Mouse (Mus musculus) embryo, embryonic 11 days (tissue): ENCODE results near the gene Prdm16.

Source experiments
- DNase-seq: peaks from one replicate; pipeline ENCODE4 v3.0.0-alpha.2; 2015

The Prdm16 gene

DNA sequence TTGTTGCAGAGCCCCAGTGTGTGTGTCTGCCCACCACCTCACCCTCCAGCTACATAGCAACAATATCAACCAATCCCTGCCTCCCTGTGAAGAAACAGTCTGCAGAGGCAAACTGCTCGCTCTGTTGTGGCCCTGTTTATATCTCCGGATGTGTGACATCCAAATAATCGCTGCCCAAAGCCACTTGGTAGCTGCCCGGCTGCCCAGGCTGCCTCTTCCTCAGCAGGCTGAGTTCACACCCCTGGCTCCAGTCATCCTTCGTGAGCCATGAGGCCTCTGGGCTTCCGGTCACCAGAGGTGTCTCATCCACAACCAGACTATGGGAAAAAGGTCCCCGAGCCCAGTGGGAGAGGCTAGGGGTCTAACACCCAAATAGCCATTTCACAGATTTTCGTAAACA, 164.1 kb downstream of the Prdm16 start:
- DNase-seq: peak; percentile 61

DNA sequence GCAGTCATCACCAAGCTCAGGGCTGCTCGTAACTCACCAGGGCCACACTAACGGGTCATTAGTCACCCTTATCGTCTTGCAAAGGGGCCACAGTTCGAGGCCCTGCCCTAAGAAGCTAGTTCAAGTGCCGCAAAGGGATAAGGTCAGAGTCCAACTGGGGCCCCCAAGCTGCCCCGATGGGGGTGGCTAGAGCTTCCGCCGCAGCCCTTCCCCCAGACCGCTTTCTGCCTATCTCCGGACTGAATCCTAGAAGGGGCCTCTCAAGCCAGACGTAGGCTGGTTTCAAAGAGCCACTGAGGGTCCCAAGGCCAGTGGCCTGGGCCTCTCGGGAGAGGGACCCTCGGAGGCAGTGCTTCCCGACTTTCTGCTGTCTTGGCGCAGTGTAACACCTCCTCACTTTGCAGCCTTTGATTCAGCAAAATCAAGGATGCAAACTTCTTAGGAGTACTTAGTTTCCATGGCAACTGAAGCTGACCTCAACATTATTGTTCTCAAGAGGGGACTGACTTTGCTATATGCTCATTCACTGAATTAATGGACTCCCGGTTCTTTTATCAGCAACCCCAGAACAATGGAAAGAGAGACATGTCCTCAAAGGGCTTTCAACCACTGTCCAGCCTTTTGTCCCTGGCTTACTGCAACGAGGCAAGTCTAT, 165.1 kb downstream of the Prdm16 start:
- peak; percentile 82 for DNase-seq

DNA sequence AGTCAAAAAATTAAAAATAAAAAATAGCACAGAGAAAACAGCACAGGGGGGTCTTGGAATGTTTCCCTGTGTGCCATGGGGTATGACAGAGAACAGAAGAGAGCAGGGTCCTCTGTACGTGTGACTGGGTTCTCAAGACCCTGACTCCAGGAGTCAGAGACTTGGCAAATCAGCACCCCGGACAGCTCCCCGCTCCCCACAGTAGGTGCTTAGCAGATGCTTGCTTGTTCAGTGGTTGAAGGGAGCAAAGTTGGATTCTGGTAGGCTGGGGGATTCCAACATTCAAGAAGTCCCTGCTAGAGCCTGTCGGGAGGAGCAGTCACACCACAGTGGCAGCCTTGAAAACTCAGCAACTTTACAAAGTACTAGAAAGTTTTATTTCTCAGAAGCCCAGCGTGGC, 170.4 kb downstream of the Prdm16 start:
- peak; percentile 71 for DNase-seq

DNA sequence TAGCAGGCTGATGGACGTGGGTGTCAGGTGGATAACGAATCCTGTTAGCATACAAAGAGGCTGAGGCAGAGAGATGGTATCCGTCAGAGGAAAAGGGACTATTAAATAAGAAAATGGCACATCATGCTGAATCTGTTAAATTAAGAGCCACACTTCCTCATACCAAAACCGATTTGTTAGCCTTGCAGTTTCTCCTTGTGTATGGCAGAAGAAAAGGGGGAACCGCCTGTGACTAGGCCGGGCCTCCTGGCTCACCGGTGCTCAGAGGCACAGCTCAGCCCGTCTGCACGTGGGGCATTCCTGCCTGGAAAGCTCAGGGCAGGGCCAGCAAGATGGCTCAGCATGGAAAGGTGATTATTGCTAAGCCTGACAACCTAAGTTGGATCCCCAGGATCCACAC, 171.6 kb downstream of the Prdm16 start:
- DNase-seq: no peak

DNA sequence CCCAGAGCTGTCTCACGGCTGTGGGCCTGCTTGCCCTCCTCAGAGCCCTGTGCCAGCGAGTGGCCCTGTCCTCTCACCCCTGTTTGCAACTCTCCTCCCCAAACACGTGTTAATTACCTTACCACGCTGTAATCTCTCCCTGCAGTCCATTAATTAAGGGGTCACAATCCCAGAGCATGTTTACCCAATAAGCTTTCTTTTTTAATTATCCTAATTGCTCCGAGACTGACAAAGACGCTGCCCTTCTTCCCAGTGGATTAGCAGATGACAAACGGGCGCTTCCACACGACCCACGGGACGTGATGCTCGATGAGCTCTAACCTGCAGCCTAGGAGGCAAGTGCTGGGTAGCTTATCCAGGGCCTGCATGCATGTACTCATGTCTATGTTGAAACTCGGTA, 176.7 kb downstream of the Prdm16 start:
- DNase-seq: no peak

DNA sequence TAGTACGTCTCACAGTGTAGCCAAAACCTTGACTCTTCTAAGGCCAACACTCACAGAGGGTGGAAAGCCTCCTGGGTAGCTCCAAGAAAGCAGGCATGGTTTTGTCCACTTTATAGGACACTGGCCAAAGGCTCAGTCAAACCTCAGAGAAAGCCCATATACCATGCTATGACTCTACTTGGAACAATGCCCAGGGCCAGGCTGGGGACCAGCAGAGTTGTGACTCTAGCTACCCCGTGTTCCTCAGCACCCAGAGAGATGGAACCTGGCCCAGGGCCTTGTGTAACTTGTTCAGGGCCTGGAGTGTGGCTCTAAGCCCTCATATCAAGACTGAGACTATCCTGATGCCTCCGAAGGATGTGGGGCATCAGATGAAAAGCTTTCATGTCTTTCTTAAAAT, 178.9 kb downstream of the Prdm16 start:
- DNase-seq: no peak

DNA sequence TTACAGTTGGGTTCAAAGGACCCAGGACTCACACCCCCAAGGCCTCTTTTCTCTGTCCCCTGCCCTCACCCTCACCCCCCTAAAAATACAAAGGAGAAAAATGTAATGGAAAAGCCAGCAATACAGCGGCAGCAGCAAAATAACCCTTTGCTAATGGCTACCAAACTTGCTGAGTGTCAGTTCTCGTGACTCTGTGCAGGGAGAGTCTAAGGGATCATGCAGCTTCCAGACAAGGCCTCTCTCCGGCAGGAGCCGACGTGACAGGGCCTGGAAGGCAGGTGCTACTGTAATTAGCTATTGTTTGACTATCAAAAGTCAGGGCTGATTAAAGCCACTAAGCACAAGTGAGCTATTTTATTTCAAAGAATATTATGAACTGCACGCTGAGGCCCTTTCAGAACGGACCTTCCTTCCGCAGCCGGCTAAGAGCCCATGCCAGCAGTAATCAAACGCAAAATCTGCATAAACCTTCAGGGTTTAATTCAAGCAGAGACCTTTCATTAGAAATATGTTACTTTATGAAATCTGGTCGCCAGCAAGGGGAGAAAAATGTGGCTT, 180.3 kb downstream of the Prdm16 start:
- no peak for DNase-seq

DNA sequence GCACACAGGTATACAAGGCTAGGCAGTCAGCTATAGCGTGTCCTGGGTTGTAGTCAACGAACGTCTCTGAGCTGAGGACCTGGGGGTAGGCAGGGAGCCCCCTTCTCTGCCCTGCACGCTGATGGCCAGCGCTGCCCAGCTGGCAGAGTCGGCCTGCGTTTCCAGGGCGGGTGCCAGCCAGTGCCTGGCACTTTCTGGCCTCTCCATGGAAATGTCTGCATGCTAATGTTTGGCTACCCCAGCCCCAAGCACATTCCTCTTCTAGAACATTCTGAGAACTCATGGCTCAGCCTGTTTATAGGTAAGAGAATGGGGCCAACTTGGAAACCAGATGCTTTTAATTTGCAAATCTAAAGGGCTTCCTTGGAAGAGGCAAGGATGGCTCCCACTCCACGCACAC, 186.2 kb downstream of the Prdm16 start:
- DNase-seq: no peak

GRCm38 (mm10) chr4:154450036-154450435, 186.6 kb downstream of the Prdm16 start:
- DNase-seq: no peak

DNA sequence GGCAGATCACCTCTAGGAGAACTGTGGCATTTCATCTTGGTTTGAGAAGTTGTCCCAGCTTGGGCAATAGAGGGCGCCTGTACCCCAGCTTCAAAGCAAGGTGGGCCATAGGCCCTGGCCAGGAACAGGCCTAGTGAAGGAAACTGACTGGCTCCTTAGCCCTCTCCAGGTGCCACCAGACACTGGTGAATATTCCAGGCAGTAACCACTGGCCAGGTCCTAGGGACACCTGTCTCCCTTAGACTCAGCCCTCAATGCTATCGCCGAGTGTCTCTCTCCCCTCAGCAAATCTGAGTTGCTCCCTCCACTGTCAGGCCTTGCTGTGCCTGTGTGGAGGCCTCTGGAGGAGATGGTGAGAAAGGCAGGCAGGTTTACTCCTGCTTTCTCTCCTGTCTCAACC, 187.3 kb downstream of the Prdm16 start:
- DNase-seq: peak; percentile 78

DNA sequence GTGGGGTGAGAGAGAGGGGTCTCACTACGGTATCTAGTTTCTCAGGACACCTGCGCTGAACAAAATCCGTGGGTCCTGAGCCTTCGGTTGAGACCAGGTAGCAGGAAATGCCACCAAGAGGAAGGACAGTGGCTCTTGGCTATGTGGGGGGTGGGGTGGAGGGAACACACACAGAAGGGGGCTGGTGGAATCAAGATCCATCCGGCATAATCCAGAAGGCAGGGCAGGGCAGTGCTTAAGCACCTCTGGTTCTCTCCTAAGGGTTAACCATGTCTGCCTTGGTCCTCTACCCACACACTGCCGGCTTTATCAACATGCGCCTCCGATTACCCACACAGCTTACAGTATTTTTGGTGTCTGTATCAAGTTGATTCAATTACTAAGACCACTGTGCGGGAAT, 191.0 kb downstream of the Prdm16 start:
- no peak for DNase-seq

- no peak for DNase-seq
Measured at GRCm38 (mm10) chr4:154442645-154443304, 193.9 kb downstream of the Prdm16 start.

DNA sequence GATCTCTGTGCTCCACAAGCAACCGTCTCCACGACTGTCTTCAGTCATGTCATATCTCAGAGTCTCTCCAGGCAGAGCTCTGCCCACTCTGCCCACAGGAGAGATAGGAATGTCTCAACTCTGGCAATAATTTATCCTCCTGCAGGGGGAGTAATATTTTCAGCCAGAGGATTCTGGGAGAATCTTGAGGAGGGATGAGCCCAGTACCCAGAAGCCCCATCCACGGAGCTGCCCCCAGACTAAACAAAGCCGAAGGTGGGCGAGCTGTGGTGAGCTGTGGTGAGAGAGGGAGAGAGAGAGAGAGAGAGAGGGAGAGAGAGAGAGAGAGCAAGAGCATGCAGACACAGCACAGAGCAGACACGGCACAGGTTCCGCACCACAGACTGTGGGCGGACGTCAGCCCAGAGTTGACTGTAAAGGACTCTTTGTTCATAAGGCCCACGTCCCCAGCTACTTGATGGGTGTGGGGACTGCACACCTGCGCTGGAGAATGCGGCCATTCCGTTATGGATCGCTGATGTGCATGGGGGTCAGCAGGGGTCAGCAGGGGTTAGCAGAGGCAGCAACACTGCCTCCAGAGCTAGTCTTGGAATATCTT, 197.1 kb downstream of the Prdm16 start:
- DNase-seq: no peak

GRCm38 (mm10) chr4:154438610-154439009, 198.1 kb downstream of the Prdm16 start:
- DNase-seq: no peak

GRCm38 (mm10) chr4:154429770-154430169, 206.9 kb downstream of the Prdm16 start:
- DNase-seq: no peak

GRCm38 (mm10) chr4:154426901-154427300, 209.8 kb downstream of the Prdm16 start:
- DNase-seq: no peak

GRCm38 (mm10) chr4:154425284-154425683, 211.4 kb downstream of the Prdm16 start:
- no peak for DNase-seq

GRCm38 (mm10) chr4:154424681-154425080, 212.0 kb downstream of the Prdm16 start:
- no peak for DNase-seq

DNA sequence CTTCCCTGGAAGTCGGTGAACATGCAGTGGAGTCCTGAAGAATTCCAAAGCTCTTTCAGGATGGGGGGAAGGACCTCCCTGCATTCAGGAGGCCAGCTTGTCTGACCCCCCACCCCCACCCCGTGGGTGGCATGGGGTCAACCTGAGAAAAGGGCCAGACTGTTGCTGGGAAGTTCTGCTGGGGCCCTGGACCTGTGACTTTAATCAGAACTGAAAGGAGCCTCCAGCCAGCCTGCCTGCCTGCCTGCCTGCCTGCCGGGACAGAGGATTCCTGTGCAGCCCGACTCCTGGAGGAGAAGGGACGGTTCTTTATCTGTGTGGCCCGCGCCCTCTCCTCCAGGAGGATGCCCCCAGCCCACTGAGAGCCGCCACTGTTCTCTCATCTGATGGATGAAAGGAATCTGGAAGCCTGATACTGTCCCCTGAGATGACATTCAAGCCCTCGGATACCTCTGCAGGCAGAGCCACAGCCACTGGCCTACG, 214.2 kb downstream of the Prdm16 start:
- DNase-seq: peak; percentile 67

DNA sequence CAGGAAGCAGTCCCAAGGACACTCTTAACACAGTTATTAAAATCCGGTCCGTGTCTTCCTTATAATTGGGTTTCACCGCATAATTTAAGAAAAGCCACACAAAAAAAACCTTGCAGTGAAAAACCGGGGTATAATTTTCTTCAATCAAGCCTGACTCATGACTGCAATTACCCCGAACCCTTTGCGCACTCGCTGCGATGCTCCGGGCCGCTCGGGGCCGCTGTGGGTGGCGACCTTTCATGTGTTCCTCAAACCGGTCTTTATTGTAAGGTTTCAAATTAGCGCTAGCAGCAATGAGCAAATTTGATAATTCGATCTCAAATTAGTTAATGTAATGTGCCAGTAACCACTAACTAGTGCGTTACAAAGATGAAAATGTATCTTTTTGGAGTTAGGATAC, 215.9 kb downstream of the Prdm16 start:
- DNase-seq: no peak

GRCm38 (mm10) chr4:154419766-154420165, 216.9 kb downstream of the Prdm16 start:
- DNase-seq: no peak

- no peak for DNase-seq
Measured at GRCm38 (mm10) chr4:154418993-154419392, 217.7 kb downstream of the Prdm16 start.

GRCm38 (mm10) chr4:154418327-154418744, 218.3 kb downstream of the Prdm16 start:
- no peak for DNase-seq

DNA sequence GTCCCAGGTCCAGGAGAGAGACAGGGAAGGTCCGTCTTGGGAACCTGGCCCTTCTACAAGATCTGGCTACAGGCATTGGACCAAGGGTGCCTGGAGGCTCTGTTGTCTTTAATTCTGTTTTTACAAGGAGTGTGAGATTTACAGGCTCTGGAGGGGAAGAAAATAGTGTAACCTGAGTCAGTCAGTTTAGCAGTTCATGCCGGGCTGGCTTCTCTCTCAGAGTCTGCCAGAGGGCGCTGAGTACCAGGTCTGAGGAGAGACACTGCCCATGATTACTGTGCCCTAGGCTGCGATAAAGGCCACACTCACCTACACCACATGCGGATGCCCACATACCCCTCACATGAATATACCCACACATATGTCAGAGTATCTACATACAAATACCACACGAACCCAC, 219.9 kb downstream of the Prdm16 start:
- no peak for DNase-seq
